Mouse (Mus musculus) hindbrain, embryonic 14.5 days (tissue): Measurements from ENCODE around the gene Tfe3. TPM values are rescaled to one million over a fixed set of nuclear protein-coding genes. Genes with fewer than 3 reads are reported as not detected.
"Not testable (repeated sequence)": the region's sequence is repeated elsewhere in the genome, so short reads cannot be mapped to it uniquely, and the experiment has no call there.

Experiments used
- ATAC-seq: fragments of 200-750 bp; cut with Nextera tagmentation; 2 replicates; pipeline ENCODE4 v1.8.0; 2017; ENCODE audit warnings: moderate number of reproducible peaks, mild to moderate bottlenecking, moderate TSS enrichment, moderate library complexity; ENCODE audit not compliant: low FRiP score
- DNase-seq: peaks from one replicate; pipeline ENCODE4 v3.0.0-alpha.2; 2015; ENCODE audit warnings: low spot score
- H3K27ac ChIP-seq: fragments of 300-500 bp; sonication (generic); 2 replicates; pipeline ENCODE4 v1.5.1; 2014; ENCODE audit warnings: mild to moderate bottlenecking, moderate library complexity
- H3K27me3 ChIP-seq: fragments of 300-500 bp; sonication (generic); 2 replicates; pipeline ENCODE4 v1.6.1; 2014; ENCODE audit warnings: mild to moderate bottlenecking, low read length, mixed read lengths; ENCODE audit not compliant: control insufficient read depth, insufficient read depth
- H3K36me3 ChIP-seq: fragments of 300-500 bp; sonication (generic); replicated peaks from 2 replicates; pipeline ENCODE4 v1.6.1; 2014; ENCODE audit not compliant: control insufficient read depth, insufficient read depth
- H3K4me1 ChIP-seq: fragments of 300-500 bp; sonication (generic); replicated peaks from 2 replicates; pipeline ENCODE4 v1.6.1; 2014; ENCODE audit warnings: antibody characterized with exemption, low read length, mixed read lengths; ENCODE audit not compliant: control insufficient read depth, insufficient read depth
- H3K4me2 ChIP-seq: fragments of 300-500 bp; sonication (generic); replicated peaks from 2 replicates; pipeline ENCODE4 v1.6.1; 2014; ENCODE audit warnings: mild to moderate bottlenecking, moderate library complexity
- H3K4me3 ChIP-seq: fragments of 300-500 bp; sonication (generic); replicated peaks from 2 replicates; pipeline ENCODE4 v1.5.1; 2014; ENCODE audit warnings: mild to moderate bottlenecking, low read length
- H3K9ac ChIP-seq: fragments of 300-500 bp; sonication (generic); 2 replicates; pipeline ENCODE4 v1.6.1; 2014
- H3K9me3 ChIP-seq: fragments of 300-500 bp; sonication (generic); 2 replicates; pipeline ENCODE4 v1.6.1; 2016; ENCODE audit warnings: low read length; ENCODE audit not compliant: control insufficient read depth
- WGBS: fragments of 180-500 bp; shearing (Covaris S2); extraction: QIAGEN DNeasy Blood & Tissue Kit; methylation state at CpG from one replicate; pipeline ENCODE4 v1.1.7; 2014; 5-methylcytosine and 5-hydroxymethylcytosine counted together
- microRNA counts: library from miRNA; unstranded; fragments of <30 nt; microRNA quantifications from one replicate; lab custom pipeline; 2016
- microRNA-seq: library from miRNA; unstranded; fragments of <30 nt; microRNA quantifications from one replicate; pipeline ENCODE4, GENCODE M21; 2016
- polyA plus RNA-seq: library from polyadenylated mRNA; unstranded; fragments of >200 nt; fragmentation: Nextera tagmentation; extraction: Ambion mirVana; gene quantifications from 2 replicates; pipeline ENCODE4 v1.2.1, GENCODE M21; 2014

Tfe3 gene
- polyA plus RNA-seq, 1 experiment from 2014 or later: 18.6 TPM

DNA sequence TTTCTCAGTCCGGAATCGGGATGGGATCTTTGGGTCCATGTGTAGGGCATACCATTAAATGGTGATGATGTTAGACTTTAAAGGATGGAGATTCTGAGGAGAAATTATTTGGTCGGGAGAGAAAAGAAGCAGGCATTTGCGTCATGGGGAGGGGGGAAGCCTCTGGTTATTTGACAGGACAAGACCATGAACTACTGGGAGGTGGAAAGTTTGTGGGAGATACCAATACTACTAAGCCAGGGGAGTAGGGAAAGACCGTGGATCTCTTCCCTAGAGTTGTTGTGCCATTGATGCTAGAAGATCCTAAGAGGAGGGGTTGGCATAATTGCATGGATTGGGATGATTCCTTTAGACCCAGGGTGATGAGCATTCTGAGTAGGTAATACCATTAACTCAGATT lies 27.9 kb downstream of the Tfe3 start:
- H3K4me2 ChIP-seq: peak overlapping the region; percentile 59
- ATAC-seq: no peak
- no peaks in the 10 kb centered on the region for H3K9me3 ChIP-seq
- H3K9ac ChIP-seq: peak overlapping the region; percentile 66
- H3K27ac ChIP-seq: peak overlapping the region; percentile 70
- peaks cover 6% of the 10 kb centered on the region; the same call in 1 of the 2 replicates for H3K36me3 ChIP-seq
- H3K4me1 ChIP-seq: 0 out of 2 replicates have a peak, but pooled peaks cover 7% of the 10 kb centered on the region
- peak overlapping the region; percentile 52 for H3K4me3 ChIP-seq
- no peaks in the 10 kb centered on the region for H3K27me3 ChIP-seq
- peak; percentile 25 for DNase-seq
- WGBS: 22% methylated on average over 5 of the region's 5 CpGs

GRCm38 (mm10) chrX:7793361-7793760 lies 31.0 kb downstream of the Tfe3 start:
- DNase-seq (no peak), ATAC-seq (no peak)
- Histone ChIP-seq H3K36me3 (peaks cover 13% of the 10 kb centered on the region; the same call in 1 of the 2 replicates), H3K27ac (no peak overlapping the region), H3K4me2 (no peak overlapping the region), H3K9me3 (no peaks in the 10 kb centered on the region), H3K4me3 (no peak overlapping the region), H3K9ac (no peak overlapping the region), H3K4me1 (0 out of 2 replicates have a peak, but pooled peaks cover 7% of the 10 kb centered on the region), H3K27me3 (no peaks in the 10 kb centered on the region)
- WGBS: 41% methylated on average over 3 of the region's 3 CpGs

- H3K27me3 ChIP-seq: no peaks in the 10 kb centered on the region
- no peak overlapping the region for H3K27ac ChIP-seq
- no peak overlapping the region for H3K9ac ChIP-seq
- H3K4me1 ChIP-seq: 0 out of 2 replicates have a peak, but pooled peaks cover 7% of the 10 kb centered on the region
- H3K36me3 ChIP-seq: peaks cover 23% of the 10 kb centered on the region
- DNase-seq (no peak), ATAC-seq (no peak)
- WGBS: 34% methylated on average over 7 of the region's 7 CpGs
- H3K4me2 ChIP-seq: no peak overlapping the region
- no peak overlapping the region for H3K4me3 ChIP-seq
- H3K9me3 ChIP-seq: no peaks in the 10 kb centered on the region
These were observed 32.7 kb downstream of the Tfe3 start for GRCm38 (mm10) chrX:7795016-7795415.

GRCm38 (mm10) chrX:7797327-7797726 lies 35.0 kb downstream of the Tfe3 start:
- Histone ChIP-seq H3K9me3 (no peaks in the 10 kb centered on the region), H3K36me3 (peaks cover 40% of the 10 kb centered on the region), H3K27ac (no peak overlapping the region), H3K4me2 (no peak overlapping the region), H3K4me3 (no peak overlapping the region), H3K4me1 (no peaks in the 10 kb centered on the region), H3K27me3 (no peaks in the 10 kb centered on the region), H3K9ac (no peak overlapping the region)
- ATAC-seq: no peak
- WGBS: 88% methylated on average over 3 of the region's 3 CpGs
- no peak for DNase-seq

- H3K4me2 ChIP-seq: not testable (repeated sequence)
- WGBS: 100% methylated on average over 2 of the region's 2 CpGs
These were observed 39.8 kb downstream of the Tfe3 start for GRCm38 (mm10) chrX:7802157-7802556.

GRCm38 (mm10) chrX:7815016-7815415 lies 52.7 kb downstream of the Tfe3 start:
- not testable (repeated sequence) for H3K4me3 ChIP-seq, H3K9me3 ChIP-seq, DNase-seq, ATAC-seq, H3K4me1 ChIP-seq, H3K9ac ChIP-seq, H3K4me2 ChIP-seq, H3K27ac ChIP-seq, H3K27me3 ChIP-seq
- WGBS: 67% methylated on average over 8 of the region's 8 CpGs
- peaks cover 57% of the 10 kb centered on the region for H3K36me3 ChIP-seq

More at GRCm38 (mm10) chrX:7802157-7802556, 39.8 kb downstream of the Tfe3 start:
- DNase-seq, H3K9me3 ChIP-seq, ATAC-seq, H3K4me3 ChIP-seq, H3K27ac ChIP-seq, H3K27me3 ChIP-seq, H3K4me1 ChIP-seq, H3K9ac ChIP-seq: not testable (repeated sequence)
- H3K36me3 ChIP-seq: peaks cover 70% of the 10 kb centered on the region

GRCm38 (mm10) chrX:7821865-7822779 lies 59.8 kb downstream of the Tfe3 start, which contains the start of gene Kcnd1:
Kcnd1 (plus strand) TSS chrX:7822289.
- DNase-seq (peak; percentile 26), ATAC-seq (peak; percentile 63)
- Histone ChIP-seq H3K9ac (peak within 1 kb of the TSS; percentile 51), H3K27me3 (no peaks in the 10 kb centered on the region), H3K27ac (no peak within 1 kb of the TSS), H3K9me3 (no peaks in the 10 kb centered on the region), H3K4me2 (peak within 1 kb of the TSS; percentile 57), H3K4me3 (peak within 1 kb of the TSS; percentile 32), H3K4me1 (no peaks in the 10 kb centered on the region; the same call in 1 of the 2 replicates), H3K36me3 (peaks cover 20% of the 10 kb centered on the region; the same call in 1 of the 2 replicates)
- 19% methylated on average over 17 of the region's 24 CpGs for WGBS

MicroRNAs encoded within 50 kb of the gene (microRNA counts, 519-probe panel; counts per million panel counts)
- microRNA mmu-miR-1198 (lab: Ali Mortazavi, UCI): 4,902 counts per million, percentile 52 among the panel's probes with 10 or more counts

Small RNAs within 50 kb of the gene (microRNA-seq; reads per million reads assigned to microRNA genes)
- 41.8 reads per million, percentile 42 among the genes with 10 or more reads in this experiment for gene Mir1198

Other genes with a start within 250 kb of the Tfe3 start
- gene Foxp3, start 188.9 kb upstream of the Tfe3 start, polyA plus RNA-seq: 0.09 and 0.25 TPM in 2 replicates
- 5.0 and 7.5 TPM in 2 replicates for gene Ppp1r3f, start 188.3 kb upstream of the Tfe3 start, polyA plus RNA-seq
- gene Ccdc22, start 157.0 kb upstream of the Tfe3 start, polyA plus RNA-seq: 26.6 and 28.0 TPM in 2 replicates
- 0.21 TPM in 1 of 2 replicates, not detected in the other for gene Cacna1f, start 155.5 kb upstream of the Tfe3 start, polyA plus RNA-seq
- gene Syp, start 124.1 kb upstream of the Tfe3 start, polyA plus RNA-seq: 106 and 109 TPM in 2 replicates
- gene Prickle3, start 105.3 kb upstream of the Tfe3 start, polyA plus RNA-seq: 1.2 and 1.5 TPM in 2 replicates
- 21.2 and 23.5 TPM in 2 replicates for gene Plp2, start 91.2 kb upstream of the Tfe3 start, polyA plus RNA-seq
- gene Magix, start 81.3 kb upstream of the Tfe3 start, polyA plus RNA-seq: not detected in 2 replicates
- 46.1 and 52.1 TPM in 2 replicates for gene Gpkow, start 65.4 kb upstream of the Tfe3 start, polyA plus RNA-seq
- 20.6 and 21.9 TPM in 2 replicates for gene Wdr45, start 48.2 kb upstream of the Tfe3 start, polyA plus RNA-seq
- gene Gm45208, start 40.3 kb upstream of the Tfe3 start, polyA plus RNA-seq: 0.53 TPM in 1 of 2 replicates, not detected in the other
- gene Praf2, start 34.1 kb upstream of the Tfe3 start, polyA plus RNA-seq: 129 and 139 TPM in 2 replicates
- gene Ccdc120, start 11.7 kb upstream of the Tfe3 start, polyA plus RNA-seq: 61.4 and 65.0 TPM in 2 replicates
- 50.5 and 56.8 TPM in 2 replicates for gene Gripap1, start 27.2 kb downstream of the Tfe3 start, polyA plus RNA-seq
- gene Kcnd1, start 59.7 kb downstream of the Tfe3 start, polyA plus RNA-seq: 4.1 and 5.0 TPM in 2 replicates
- 29.3 and 30.8 TPM in 2 replicates for gene Otud5, start 78.8 kb downstream of the Tfe3 start, polyA plus RNA-seq
- 21.3 and 22.6 TPM in 2 replicates for gene Pim2, start 115.7 kb downstream of the Tfe3 start, polyA plus RNA-seq
- 23.9 and 28.1 TPM in 2 replicates for gene Slc35a2, start 121.5 kb downstream of the Tfe3 start, polyA plus RNA-seq
- gene Pqbp1, start 136.7 kb downstream of the Tfe3 start, polyA plus RNA-seq: 178 and 180 TPM in 2 replicates
- gene Timm17b, start 136.8 kb downstream of the Tfe3 start, polyA plus RNA-seq: 158 and 166 TPM in 2 replicates
- gene Gm10491, start 145.3 kb downstream of the Tfe3 start, polyA plus RNA-seq: not detected in 2 replicates
- gene Gm10490, start 147.0 kb downstream of the Tfe3 start, polyA plus RNA-seq: not detected in 2 replicates
- gene Pcsk1n, start 157.3 kb downstream of the Tfe3 start, polyA plus RNA-seq: 271 and 284 TPM in 2 replicates
- not detected in 2 replicates for gene Eras, start 166.0 kb downstream of the Tfe3 start, polyA plus RNA-seq
- gene Hdac6, start 185.3 kb downstream of the Tfe3 start, polyA plus RNA-seq: 59.7 and 64.4 TPM in 2 replicates
- not detected in 2 replicates for gene Gata1, start 215.5 kb downstream of the Tfe3 start, polyA plus RNA-seq